Mouse (Mus musculus) limb, embryonic 11.5 days (tissue): ENCODE measurements around the gene Tvp23a. TPM values are rescaled to one million over a fixed set of nuclear protein-coding genes. Genes with fewer than 3 reads are reported as not detected.

Source experiments
- ATAC-seq: fragments of 200-750 bp; cut with Nextera tagmentation; 2 replicates; pipeline ENCODE4 v1.8.0; 2017; ENCODE audit warnings: low read depth; ENCODE audit not compliant: insufficient number of reproducible peaks, low FRiP score, low TSS enrichment
- DNase-seq: peaks from one replicate; pipeline ENCODE4 v3.0.0-alpha.2; 2015; ENCODE audit warnings: low spot score
- H3K27ac ChIP-seq: fragments of 300-500 bp; sonication (generic); replicated peaks from 2 replicates; pipeline ENCODE4 v1.5.1; 2014; ENCODE audit warnings: low read depth, mild to moderate bottlenecking, low read length
- H3K27me3 ChIP-seq: fragments of 300-500 bp; sonication (generic); 2 replicates; pipeline ENCODE4 v1.6.1; 2014; ENCODE audit warnings: mild to moderate bottlenecking, low read length, mixed read lengths; ENCODE audit not compliant: control insufficient read depth, insufficient read depth
- H3K36me3 ChIP-seq: fragments of 300-500 bp; sonication (generic); 2 replicates; pipeline ENCODE4 v1.6.1; 2014; ENCODE audit warnings: mild to moderate bottlenecking, low read length, moderate library complexity, mixed read lengths; ENCODE audit not compliant: control insufficient read depth, insufficient read depth
- H3K4me1 ChIP-seq: fragments of 300-500 bp; sonication (generic); 2 replicates; pipeline ENCODE4 v1.6.1; 2014; ENCODE audit warnings: low read length, mixed read lengths; ENCODE audit not compliant: control insufficient read depth, insufficient read depth
- H3K4me2 ChIP-seq: fragments of 300-500 bp; sonication (generic); 2 replicates; pipeline ENCODE4 v1.6.1; 2014; ENCODE audit warnings: low read depth, mild to moderate bottlenecking, moderate library complexity; ENCODE audit not compliant: severe bottlenecking
- H3K4me3 ChIP-seq: fragments of 300-500 bp; sonication (generic); 2 replicates; pipeline ENCODE4 v1.5.1; 2014; ENCODE audit warnings: low read depth, low read length
- H3K9ac ChIP-seq: fragments of 300-500 bp; sonication (generic); 2 replicates; pipeline ENCODE4 v1.6.1; 2014; ENCODE audit warnings: mild to moderate bottlenecking, low read length
- H3K9me3 ChIP-seq: fragments of 300-500 bp; sonication (generic); 2 replicates; pipeline ENCODE4 v1.6.1; 2016; ENCODE audit warnings: low read length; ENCODE audit not compliant: control insufficient read depth
- WGBS: fragments of 180-500 bp; shearing (Covaris S2); extraction: QIAGEN DNeasy Blood & Tissue Kit; methylation state at CpG from one replicate; pipeline ENCODE4 v1.1.7; 2014; 5-methylcytosine and 5-hydroxymethylcytosine counted together
- polyA plus RNA-seq: library from polyadenylated mRNA; unstranded; fragments of >200 nt; fragmentation: Nextera tagmentation; extraction: Ambion mirVana; gene quantifications from 2 replicates; pipeline ENCODE4 v1.2.1, GENCODE M21; 2014

Gene Tvp23a
- polyA plus RNA-seq, 1 experiment from 2014 or later = 19.4 TPM

DNA sequence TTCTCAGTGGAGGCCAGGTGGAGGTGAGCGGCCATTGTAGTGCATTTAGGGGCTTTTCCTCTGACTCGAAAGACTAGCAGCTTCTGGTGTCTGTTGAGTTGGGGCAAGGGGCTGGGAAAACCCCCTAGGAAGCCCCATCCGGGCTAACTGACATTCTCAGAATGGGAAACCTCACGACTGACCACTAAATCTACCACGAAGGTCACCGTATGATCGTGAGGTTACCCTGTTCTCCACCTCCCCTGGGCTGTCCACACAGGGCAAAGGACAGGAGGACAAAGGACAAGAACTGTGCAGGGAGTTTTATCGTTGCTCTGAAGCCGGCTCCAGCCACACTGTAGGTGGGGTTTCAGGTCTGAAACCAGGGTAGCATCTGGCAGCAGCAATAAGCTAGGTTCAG, 1.8 kb upstream of the Tvp23a start:
- Histone ChIP-seq H3K4me2 (no peak overlapping the region), H3K9ac (no peak overlapping the region), H3K27ac (no peak overlapping the region), H3K4me3 (no peak overlapping the region), H3K9me3 (no peaks in the 10 kb centered on the region), H3K36me3 (no peaks in the 10 kb centered on the region), H3K27me3 (no peaks in the 10 kb centered on the region), H3K4me1 (peaks cover 13% of the 10 kb centered on the region)
- DNase-seq = no peak
- 92% methylated on average over 9 of the region's 9 CpGs for WGBS
- ATAC-seq = no peak

GRCm38 (mm10) chr16:10447781-10448180, 619 bp upstream of the Tvp23a start:
- Histone ChIP-seq H3K27ac (no peak overlapping the region), H3K4me3 (peak overlapping the region; percentile 48), H3K4me2 (peak overlapping the region; percentile 88), H3K27me3 (no peaks in the 10 kb centered on the region), H3K9ac (peak overlapping the region; percentile 64), H3K9me3 (no peaks in the 10 kb centered on the region), H3K36me3 (no peaks in the 10 kb centered on the region), H3K4me1 (peaks cover 10% of the 10 kb centered on the region)
- no peak for ATAC-seq
- DNase-seq = no peak
- 38% methylated on average over 2 of the region's 2 CpGs for WGBS

DNA sequence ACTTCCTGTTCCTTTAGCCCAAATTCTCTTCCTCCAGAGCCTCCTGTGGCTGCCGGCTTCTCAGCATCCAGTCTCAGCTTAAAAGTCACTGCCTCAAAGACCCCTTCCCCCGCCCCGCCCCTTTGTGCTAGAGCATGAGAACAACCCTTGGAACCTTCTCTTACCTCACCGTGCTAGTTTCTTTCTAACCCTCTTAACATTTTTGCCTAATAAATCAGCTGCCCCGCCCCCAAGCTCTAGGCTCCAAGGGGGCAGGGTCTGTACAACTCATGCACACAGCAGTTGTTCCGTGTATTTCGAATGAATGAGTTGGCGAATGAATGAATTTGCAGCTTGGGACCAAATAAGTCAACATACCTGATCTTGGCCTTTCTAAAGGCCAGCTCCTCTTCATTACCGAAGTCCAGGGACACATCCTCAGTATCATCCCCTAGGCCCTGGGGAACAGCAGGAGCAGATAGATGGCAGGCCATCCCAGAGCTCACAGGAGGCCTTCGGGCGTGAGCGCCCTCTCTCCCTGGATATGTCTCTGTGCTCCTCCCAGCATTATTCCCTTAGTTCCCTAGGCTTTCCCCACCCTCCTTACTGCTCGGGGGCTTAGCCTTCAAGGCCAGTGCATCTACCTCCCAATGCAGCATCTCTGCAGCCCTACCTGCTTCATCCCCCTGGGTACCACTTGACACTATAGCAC, 444 bp downstream of the Tvp23a start:
- Histone ChIP-seq H3K9me3 (no peaks in the 10 kb centered on the region), H3K4me1 (peaks cover 10% of the 10 kb centered on the region), H3K27ac (0 out of 2 replicates have a peak overlapping the region, but pooled peaks have one; percentile 2), H3K4me3 (peak overlapping the region; percentile 48), H3K9ac (peak overlapping the region; percentile 64), H3K27me3 (no peaks in the 10 kb centered on the region), H3K36me3 (no peaks in the 10 kb centered on the region), H3K4me2 (peak overlapping the region; percentile 88)
- WGBS = 21% methylated on average over 13 of the region's 13 CpGs
- peak; percentile 39 for DNase-seq
- peak; percentile 41 for ATAC-seq

DNA sequence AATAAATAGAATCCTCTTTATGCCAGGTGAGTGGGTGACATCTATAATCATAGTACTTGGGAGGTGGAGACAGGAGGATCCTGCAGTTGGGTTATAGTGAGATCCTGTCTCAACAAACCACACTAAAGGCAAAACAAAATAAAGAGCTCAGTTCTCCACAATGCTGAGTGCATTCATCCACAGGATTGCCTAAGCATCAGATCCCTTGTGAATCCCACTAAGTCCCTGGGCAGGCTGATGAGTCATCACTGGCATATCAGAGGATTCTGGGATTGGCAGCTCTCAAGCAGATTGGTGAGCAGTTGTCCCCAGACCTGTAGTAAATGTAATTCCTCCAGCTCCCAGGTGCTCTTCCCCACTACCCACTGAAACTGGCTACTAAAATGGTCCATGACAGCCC, 3.4 kb downstream of the Tvp23a start:
- DNase-seq (no peak), ATAC-seq (no peak)
- Histone ChIP-seq H3K9me3 (no peaks in the 10 kb centered on the region), H3K9ac (no peak overlapping the region), H3K27me3 (no peaks in the 10 kb centered on the region), H3K4me2 (no peak overlapping the region), H3K4me3 (no peak overlapping the region), H3K4me1 (peaks cover 10% of the 10 kb centered on the region), H3K27ac (no peak overlapping the region), H3K36me3 (no peaks in the 10 kb centered on the region)

- Histone ChIP-seq H3K27ac (no peak overlapping the region), H3K9me3 (no peaks in the 10 kb centered on the region), H3K27me3 (no peaks in the 10 kb centered on the region), H3K4me1 (peaks cover 3% of the 10 kb centered on the region; the same call in 1 of the 2 replicates), H3K36me3 (no peaks in the 10 kb centered on the region), H3K9ac (no peak overlapping the region), H3K4me2 (no peak overlapping the region), H3K4me3 (no peak overlapping the region)
- no peak for DNase-seq
- ATAC-seq = no peak
- WGBS = 96% methylated on average over 4 of the region's 4 CpGs
Observed at GRCm38 (mm10) chr16:10441761-10442160, 5.4 kb downstream of the Tvp23a start.

- no peak for DNase-seq
- WGBS = 85% methylated on average over 6 of the region's 6 CpGs
Observed at GRCm38 (mm10) chr16:10441328-10441727, 5.8 kb downstream of the Tvp23a start.

GRCm38 (mm10) chr16:10438055-10438454, 9.1 kb downstream of the Tvp23a start:
- H3K4me2 ChIP-seq = no peak overlapping the region
- no peaks in the 10 kb centered on the region for H3K4me1 ChIP-seq
- H3K27me3 ChIP-seq = no peaks in the 10 kb centered on the region
- 92% methylated on average over 5 of the region's 5 CpGs for WGBS
- DNase-seq = no peak
- H3K4me3 ChIP-seq = no peak overlapping the region
- H3K9me3 ChIP-seq = no peaks in the 10 kb centered on the region
- no peak for ATAC-seq
- no peak overlapping the region for H3K9ac ChIP-seq
- H3K36me3 ChIP-seq = no peaks in the 10 kb centered on the region
- no peak overlapping the region for H3K27ac ChIP-seq

More at GRCm38 (mm10) chr16:10441328-10441727, 5.8 kb downstream of the Tvp23a start:
- Histone ChIP-seq H3K27me3 (no peaks in the 10 kb centered on the region), H3K9ac (no peak overlapping the region), H3K9me3 (no peaks in the 10 kb centered on the region), H3K4me2 (no peak overlapping the region), H3K4me1 (no peaks in the 10 kb centered on the region; the same call in 1 of the 2 replicates), H3K27ac (no peak overlapping the region), H3K4me3 (no peak overlapping the region), H3K36me3 (no peaks in the 10 kb centered on the region)
- no peak for ATAC-seq

DNA sequence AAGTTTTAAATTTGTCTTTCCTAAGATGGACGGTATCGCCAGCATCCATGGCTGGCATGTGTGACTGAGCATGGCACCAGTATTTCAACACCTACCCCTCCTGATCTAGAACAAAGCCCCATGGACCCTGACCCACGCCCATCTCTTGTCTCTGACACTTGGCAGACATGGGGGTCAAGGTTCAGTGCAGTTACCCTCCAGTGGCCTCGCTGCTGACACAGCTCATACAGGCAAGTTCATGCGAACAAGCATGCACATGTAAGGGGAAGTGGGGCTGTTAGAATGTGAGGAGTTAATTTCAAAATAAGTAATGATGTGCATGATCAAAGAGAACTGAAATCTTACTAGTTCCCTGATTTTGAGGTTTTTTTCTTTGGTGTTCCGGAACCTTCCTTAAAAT, 11.0 kb downstream of the Tvp23a start:
- Histone ChIP-seq H3K9me3 (no peaks in the 10 kb centered on the region), H3K36me3 (no peaks in the 10 kb centered on the region), H3K9ac (no peak overlapping the region), H3K4me1 (no peaks in the 10 kb centered on the region), H3K4me3 (no peak overlapping the region), H3K4me2 (no peak overlapping the region), H3K27me3 (no peaks in the 10 kb centered on the region), H3K27ac (no peak overlapping the region)
- 85% methylated on average over 6 of the region's 6 CpGs for WGBS
- DNase-seq (no peak), ATAC-seq (no peak)

DNA sequence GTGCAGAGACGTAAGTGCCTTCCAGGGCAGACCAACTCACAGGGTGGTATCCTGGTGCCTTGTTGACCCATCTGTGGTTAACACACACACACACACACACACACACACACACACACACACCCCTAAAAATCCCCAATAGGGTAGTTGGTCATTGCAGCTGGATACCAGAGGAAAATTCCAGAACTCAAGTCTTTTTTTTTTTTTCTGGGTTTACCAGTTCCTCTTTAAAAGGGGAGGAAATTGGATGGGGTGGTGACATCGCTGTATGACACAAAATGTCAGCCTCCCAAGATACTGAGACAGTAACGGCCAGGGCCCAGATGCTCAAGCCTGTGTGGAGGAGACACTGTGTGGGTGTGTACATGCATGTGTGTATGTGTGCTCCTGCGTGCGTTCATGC, 13.8 kb downstream of the Tvp23a start:
- no peaks in the 10 kb centered on the region for H3K27me3 ChIP-seq
- DNase-seq = no peak
- no peak overlapping the region for H3K4me3 ChIP-seq
- H3K4me1 ChIP-seq = no peaks in the 10 kb centered on the region
- no peak overlapping the region for H3K4me2 ChIP-seq
- H3K36me3 ChIP-seq = no peaks in the 10 kb centered on the region
- no peak overlapping the region for H3K27ac ChIP-seq
- no peak for ATAC-seq
- H3K9me3 ChIP-seq = no peaks in the 10 kb centered on the region
- 93% methylated on average over 5 of the region's 5 CpGs for WGBS
- no peak overlapping the region for H3K9ac ChIP-seq
